11 mouse cellular contexts compared by ENCODE assay signal in the genomic region with DNA sequence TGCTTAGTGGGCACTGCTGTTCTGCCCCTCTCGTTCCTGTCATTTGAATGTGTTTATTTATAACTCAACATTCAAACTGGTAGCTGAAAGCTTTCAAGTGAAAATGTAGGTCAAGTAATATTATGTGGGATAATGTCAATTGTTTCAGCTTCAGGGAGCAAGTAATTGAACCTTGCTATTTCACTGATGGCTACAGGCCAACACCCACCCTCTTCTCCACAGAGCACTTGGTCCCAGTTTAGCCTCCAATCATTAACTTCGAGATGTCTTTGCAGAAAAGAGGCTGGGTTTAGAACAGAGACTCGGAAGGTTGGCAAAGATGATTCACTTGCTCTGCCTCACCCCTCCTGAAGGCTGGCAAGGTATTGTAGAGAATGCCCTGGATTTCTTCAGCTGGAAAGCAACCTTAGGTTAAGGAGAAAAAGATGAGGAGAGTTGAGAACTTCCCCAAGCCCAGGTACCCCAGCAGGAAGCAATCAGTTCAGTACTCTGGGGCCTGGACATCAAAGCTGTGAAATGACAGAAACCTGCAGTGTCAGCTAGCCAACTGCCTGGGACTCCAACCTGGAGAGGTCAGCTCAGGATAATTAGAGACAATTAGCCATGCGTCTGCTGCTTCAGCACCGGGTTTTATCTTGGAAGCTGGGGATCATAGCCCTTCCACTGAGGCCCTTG.
DNase-seq lines count a peak whose midpoint lies in the region; TF ChIP-seq lines count a peak whose summit lies in the region.
"Had no signal": no experiment of that assay in that cellular context is flagged by ENCODE, and none has a peak within 500 bp of the region (broad histone marks: within the 10 kb centered on the region; RNA-seq: fewer than 3 reads in every experiment).

No protein-coding gene starts in this region.

- TF ChIP-seq CTCF in left cerebral cortex, adult 2 months (IDR thresholded peaks at IDR 0.05), result no peak

- no peak overlapping the region for H3K4me3 ChIP-seq in left cerebral cortex, adult 2 months
- H3K4me3 ChIP-seq: liver, embryonic 12.5 days had no signal

- intact Hi-C loops in left cerebral cortex, adult 2 months (cut with DNase I), result no loop called here
- intact Hi-C loops in left cerebral cortex, postnatal 14 days (cut with DNase I), result no loop called here
- intact Hi-C loops in gastrocnemius, postnatal 36 days (cut with DNase I), result no loop called here

- H3K27ac ChIP-seq in left cerebral cortex, adult 2 months, result peak overlapping the region; percentile 44; the same call in 1 of the 2 replicates
- H3K27ac ChIP-seq: hindbrain, embryonic 14.5 days; kidney, postnatal 0 days; liver, embryonic 12.5 days had no signal

- peak; percentile 13 for DNase-seq in embryo, embryonic 10 days (ENCODE audit: low spot score)
- DNase-seq in embryo, embryonic 9.5 days (ENCODE audit: extremely low spot score), result no peak
- no peak for DNase-seq in left cerebral cortex, adult 2 months (ENCODE audit: extremely low spot score in 1 of 2, low spot score in 2 of 2)
- no peak for DNase-seq in left cerebral cortex, postnatal 14 days (ENCODE audit: low spot score in 2 of 2)
- DNase-seq in cerebellum, postnatal 14 days, result peak; percentile 64 to 77
- DNase-seq in thymus, adult 18-20 months, result no peak
- DNase-seq in gastrocnemius, postnatal 36 days, result no peak
- DNase-seq in adrenal gland, postnatal 14 days, result no peak

Comparison
In these comparisons a context has a peak if more than half of its experiments do, and no peak if none do; other contexts are left out.
1. DNase-seq: peak in embryo, embryonic 10 days (single experiment) and cerebellum, postnatal 14 days (2 of 2); none in embryo, embryonic 9.5 days (single experiment), left cerebral cortex, adult 2 months (0 of 2), left cerebral cortex, postnatal 14 days (0 of 2), thymus, adult 18-20 months (0 of 2), gastrocnemius, postnatal 36 days (0 of 2) and adrenal gland, postnatal 14 days (single experiment).